Mouse (Mus musculus) fat pad, adult 2 months (tissue): ENCODE measurements around the gene Maml1.

Experiments used
- DNase-seq: peaks from one replicate; pipeline ENCODE4 v3.0.0-alpha.2; 2011; ENCODE audit warnings: low read depth, low spot score; ENCODE audit errors: extremely low read depth

Gene Maml1

DNA sequence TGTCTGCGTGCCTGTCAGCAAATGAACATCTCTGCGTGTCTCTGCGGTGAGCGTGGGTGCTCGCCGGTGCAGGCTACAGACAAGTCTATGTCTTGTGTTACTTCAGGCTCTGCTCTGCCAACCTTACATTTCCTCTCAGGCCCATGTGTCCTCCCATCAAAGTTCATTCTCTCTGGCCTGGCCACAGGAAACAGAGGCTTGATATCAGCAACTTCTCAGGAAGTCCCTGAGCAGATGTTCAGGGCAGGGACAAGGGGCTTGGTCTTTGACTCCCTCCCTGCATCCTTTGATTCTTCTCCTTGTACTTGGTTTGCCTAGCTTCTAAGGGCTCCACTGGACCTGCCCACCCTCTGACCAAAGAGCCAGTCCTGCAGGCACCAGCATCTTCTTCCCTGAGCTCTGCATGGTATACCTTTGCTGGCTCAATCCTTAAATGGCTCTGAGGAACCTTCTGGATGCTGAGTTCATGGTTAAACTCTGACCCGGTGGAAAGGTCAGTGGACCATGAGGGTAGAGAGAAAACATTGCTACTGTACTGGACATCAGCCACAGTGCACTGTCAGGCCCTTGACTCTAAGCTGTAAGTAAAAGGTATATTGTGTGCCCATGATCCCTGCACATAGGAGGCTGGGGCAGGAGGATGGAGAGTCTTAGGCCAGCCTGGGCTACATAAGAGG lies 51.7 kb downstream of the Maml1 start:
- DNase-seq, result no peak

DNA sequence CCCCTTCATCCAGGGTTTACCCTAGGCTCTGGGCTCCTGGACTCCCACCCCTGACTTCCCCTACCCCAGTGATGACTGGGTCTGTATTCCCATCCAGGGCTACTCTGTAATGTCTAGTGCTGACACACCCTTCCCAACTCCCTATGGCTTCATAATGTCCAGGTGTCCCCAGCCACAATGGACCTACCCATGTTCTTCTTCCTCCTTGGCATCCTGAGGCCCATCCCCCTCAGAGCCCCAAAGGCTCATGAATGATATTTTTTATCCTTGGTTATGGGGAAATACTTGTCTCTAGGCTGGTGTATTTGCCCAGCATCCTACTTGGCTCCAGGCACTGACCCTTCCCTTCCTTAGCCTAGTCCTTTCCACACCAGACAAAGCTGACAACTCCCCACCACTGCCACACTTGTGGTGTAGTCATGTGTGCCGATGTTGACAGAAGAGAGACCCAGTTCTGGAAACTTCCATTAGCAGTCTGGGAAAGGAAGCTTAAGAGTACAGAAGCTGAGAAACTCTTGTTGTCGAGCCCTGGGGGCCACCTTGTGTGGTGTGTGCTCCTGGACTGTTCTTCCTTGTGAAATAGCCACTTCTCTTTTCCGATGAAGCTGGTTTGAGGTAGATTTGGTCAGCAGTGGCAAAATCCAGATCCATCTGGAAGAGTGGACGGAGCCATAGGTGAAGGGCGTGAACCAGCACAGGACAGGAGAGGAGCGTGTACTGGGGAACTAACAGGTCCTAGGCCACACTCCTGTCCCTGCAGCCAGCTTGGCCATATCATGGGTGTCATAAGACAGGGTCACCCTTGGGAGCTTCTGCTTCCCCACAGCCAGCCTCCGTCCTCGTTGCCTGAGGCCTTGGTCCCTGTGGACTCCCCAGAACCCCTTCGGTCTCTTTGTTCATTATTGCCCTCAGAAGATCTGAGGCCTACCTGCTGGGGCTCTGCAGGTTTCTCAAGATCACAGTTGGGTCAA lies 53.0 kb downstream of the Maml1 start:
- DNase-seq, result no peak

DNA sequence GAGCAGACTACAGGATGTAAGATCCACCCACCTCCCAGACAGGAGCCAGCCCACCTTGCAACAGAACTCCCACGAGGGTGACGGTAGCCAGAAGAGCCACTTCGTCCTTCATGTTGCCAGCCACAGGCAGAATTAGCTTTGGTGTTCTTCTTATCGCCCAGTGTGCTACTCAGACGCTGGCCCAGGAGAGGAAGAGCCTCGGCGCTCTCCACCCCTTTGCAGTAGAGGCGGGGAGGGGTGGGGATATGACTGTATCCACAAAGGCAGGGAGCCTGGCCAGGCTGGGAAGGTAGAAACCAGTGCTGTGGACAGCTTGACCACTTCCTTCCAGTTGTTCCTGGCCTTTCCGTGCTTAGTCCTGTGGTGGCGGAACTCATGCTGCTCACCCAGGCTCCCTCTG lies 53.8 kb downstream of the Maml1 start, which contains the start of gene Ltc4s:
TSS of gene Ltc4s (minus strand) at position 293 of the 400 bp plus-strand sequence.
- DNase-seq, result no peak

DNA sequence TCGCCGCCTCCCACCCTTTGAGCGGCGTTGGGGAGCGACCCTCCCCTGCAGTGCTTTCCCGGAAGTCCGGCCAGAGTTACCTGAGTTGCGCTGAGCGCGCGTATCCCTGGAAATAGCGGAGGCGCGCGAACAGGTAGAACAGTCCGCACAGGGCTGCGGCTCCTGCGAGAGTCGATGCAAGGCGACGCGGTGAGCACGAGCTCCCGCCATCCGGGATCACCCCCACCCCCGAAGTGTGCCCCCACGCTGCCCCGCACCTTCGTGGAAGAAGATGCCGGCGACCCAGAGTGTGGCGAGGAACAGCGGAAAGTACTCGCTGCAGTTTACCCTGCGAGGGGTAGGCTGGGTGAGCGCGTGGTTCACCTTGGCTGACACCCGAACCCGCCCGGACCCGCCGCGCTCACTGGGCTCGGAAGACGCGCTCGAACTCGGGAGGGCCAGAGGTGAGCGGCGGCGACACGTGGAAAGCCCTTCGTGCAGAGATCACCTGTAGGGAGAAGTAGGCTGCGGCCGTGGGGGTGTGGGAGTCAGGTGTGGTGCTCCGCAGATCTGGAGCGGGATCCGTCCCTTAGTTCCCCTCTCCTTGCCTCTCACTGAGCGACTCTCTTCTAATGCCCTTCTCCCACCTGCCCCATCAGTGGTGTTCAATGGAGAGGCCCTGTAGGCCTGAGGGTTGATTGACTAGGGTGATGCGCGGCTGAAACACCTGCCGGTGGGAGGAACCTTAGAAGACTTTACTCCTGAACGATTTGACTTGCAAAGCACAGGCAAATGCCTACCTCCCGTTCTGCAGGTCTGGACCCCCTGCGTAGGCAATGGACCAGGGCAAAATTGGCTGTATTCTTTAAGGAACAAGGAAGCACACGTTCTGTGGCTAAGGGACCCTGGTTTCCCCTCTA lies 54.9 kb downstream of the Maml1 start:
- no peak for DNase-seq

DNA sequence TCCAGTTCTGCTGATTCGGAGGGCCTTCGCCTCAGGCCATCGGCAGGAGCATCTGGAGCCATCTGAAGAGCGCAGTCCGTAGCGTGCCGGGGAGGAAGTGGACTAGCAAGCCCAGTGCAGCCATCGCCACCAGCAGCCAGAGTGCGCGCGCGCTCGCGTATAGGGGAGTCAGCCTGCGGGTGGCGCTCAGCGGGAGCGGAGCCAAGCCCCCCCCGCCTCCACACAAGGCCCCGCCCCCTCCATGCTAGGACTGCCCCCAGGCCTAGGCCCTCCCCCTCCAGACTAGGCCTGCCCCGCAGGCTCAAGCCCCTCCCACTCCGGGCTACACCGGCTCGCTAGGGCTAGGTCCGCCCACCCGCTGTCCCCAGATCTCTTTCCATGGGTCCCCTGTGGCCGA lies 55.6 kb downstream of the Maml1 start:
- no peak for DNase-seq

DNA sequence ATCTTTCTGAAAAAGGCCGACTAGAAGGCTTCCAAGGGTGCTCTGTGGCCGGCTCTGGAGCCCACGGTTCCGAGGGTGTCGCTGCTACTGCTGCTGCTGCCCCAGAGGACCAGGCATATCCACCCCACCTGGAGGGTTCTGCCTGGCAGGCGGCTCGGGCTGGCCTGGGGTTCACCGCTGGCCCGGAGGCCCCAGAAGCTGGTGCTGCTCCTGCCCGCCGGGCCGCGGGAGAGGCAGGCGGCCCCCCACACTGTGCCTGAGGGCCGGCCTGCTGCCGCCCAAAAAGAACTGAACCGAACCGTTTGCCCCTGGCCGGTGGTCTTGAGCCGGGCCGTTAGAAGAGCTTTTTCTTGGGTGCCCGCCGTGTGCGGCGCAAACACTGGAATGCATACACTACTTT lies 57.5 kb downstream of the Maml1 start:
- no peak for DNase-seq

DNA sequence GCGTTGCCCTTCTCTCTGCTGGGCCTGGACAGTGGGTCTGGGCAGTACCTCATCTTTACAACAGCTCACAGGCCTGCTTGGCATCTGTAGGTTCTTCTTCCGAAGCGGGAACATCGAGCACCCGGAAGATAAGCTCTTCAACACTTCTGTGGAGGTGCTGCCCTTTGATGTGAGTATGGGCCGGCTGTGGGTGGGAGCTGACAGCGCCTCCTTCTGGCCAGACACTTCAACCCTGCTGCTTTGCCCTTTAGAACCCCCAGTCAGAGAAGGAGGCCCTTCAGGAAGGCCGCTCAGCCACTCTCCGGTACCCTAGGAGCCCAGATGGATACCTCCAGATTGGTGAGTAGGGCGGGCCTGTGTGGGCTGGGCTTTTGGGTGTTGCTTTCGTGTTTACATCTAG lies 58.1 kb downstream of the Maml1 start:
- DNase-seq, result no peak

DNA sequence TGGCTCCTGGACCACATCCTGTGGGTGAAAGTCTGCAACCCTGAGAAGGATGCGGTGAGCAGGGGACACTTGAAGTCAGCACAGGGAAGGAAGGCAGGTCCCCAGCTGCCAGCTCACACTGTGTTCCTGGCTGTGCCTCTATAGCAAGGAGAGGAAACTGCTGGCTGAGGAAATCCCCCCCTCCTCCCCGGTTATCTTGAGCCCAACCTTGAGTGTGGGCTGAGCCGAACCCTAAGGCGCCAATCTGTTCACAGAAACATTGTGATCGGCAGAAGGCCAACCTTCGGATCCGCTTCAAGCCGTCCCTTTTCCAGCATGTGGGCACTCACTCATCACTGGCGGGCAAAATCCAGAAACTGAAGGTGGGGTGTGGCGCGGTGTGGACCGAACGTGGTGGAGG lies 59.1 kb downstream of the Maml1 start:
- DNase-seq, result no peak

DNA sequence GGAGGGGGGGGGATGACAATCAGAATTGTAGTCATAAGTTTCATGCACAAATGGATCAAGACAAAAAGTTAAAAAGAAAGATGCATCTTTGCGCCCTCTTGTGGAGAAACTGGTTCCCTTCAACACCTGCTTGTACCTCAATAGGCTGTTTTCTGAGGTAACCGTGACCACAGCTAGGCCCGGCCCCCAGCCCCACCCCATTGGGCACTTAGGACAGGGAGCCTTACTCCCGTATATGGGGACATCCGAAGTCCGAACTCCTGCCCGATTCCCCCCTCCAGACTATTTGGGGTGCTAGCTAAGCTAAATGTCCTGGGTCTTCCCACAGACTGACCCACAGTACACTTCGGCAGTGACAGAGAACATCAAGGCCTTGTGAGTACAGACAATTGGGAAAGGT lies 60.7 kb downstream of the Maml1 start:
- DNase-seq, result no peak

DNA sequence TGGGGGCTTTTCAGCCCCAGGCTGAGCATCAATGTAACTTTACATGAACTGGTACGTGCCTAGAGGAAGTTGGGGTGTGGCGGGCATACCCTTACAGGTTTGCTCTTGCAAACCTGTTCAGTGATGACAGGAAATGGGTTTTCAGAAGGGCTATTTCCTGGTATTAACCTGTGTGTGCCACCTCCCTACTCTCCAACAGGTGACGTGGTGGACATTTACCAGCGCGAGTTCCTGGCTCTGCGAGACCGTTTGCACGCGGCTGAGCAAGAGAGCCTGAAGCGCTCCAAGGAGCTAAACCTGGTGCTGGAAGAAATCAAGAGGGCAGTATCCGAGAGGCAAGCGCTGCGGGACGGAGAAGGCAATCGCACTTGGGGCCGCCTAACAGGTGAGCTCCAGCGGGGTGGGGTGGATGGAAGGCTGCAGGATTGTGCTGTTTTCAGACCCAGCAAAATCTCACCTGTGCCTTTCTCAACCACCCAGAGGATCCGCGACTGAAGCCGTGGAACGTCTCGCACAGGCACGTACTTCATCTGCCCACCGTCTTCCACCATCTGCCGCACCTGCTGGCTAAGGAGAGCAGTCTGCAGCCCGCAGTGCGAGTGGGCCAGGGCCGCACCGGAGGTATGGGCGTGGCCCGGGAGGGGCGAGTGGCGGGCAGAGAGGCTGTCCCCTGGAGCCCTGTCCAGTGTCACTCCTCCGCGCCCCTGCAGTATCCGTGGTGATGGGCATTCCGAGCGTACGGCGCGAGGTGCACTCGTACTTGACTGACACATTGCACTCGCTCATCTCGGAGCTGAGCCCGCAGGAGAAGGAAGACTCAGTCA lies 61.4 kb downstream of the Maml1 start:
- DNase-seq, result no peak

DNA sequence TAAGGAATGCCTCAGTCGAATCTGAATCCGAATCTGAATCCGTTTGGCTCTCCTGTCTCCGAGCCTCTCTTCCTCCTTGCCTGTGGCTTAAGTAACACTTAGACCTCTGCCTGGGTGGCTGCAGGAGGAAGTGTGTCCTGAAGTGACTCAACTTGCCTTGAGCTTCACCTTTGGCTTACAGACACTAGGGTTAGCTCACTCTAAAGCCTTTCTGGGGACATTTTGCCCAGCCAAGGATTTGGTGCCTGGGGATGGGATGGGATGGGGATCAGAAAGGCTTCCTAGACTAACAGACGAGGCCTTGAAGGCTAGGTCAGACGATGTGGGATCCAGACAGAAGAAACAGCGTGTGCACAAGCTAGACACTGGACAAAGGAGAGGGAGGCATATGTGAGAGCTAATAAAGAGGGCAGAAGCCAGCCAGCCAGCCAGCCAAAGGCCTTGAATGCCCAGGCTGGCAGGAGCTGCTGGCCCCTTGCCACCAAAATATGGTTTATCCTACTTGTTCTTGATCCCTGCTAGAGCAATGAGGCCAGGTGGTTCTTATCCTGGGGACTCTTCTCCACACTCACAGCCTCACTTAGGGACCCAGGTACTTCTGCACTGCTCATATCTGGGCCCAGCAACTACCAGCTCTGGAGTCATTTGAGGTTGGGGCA lies 62.7 kb downstream of the Maml1 start:
- DNase-seq, result peak; percentile 89

DNA sequence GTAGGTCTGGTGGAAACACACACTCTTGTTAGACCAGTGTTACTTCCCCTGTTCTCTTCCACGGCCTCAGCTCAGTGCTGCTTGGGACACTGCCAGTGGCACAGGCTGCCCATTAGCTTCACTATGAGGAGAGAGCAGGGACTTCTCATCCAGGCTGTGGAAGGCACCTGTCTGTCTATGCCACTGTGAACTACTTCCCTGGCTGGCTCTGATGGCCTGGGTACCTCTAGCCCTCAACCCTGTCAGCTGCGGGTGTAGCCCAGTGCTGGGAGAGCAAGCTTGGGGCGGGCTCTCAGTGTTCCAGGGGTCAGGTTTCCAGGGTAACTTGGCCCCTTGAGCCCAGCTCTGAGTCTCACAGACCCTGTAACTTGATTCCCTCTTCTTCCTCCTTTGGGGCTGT lies 63.3 kb downstream of the Maml1 start:
- no peak for DNase-seq

DNA sequence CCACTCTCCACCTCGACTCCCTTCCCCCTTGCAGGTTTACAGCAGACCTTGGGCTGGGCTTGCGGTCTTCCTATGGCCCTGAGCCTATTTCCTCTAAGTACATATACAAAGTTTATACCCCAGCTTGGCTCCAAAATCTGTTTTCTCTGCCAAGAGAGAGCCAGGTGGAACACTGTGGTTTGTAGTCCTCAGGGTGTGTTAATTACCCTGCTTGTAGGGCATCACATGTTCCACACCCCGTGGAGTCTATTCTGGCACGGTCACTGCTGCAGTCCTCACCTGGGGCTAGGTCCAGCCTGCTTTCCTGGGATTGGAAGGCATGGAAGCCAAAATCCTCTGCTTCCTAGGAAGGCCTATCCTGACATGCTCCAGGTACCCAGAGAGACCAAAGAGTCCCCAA lies 64.4 kb downstream of the Maml1 start:
- no peak for DNase-seq

DNA sequence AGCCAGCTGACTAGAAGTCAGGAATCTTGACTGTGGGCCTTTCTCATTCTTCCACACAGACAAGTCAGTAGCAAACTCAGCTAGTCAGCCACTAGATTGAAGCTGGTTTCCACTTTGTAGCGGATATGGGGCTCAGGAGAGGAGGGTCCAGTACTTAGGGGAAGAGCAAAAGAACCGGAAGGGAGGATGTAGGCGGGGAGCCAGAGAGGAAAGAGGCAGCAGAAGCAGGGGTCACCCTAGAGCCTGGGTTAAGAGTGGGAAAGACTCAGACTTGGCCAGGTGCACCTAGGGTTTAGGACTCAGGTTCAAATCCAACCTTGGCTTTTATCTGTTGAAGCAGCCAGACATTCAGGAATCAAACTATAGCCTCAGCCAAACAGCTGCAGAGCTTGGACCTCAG lies 64.9 kb downstream of the Maml1 start:
- no peak for DNase-seq

DNA sequence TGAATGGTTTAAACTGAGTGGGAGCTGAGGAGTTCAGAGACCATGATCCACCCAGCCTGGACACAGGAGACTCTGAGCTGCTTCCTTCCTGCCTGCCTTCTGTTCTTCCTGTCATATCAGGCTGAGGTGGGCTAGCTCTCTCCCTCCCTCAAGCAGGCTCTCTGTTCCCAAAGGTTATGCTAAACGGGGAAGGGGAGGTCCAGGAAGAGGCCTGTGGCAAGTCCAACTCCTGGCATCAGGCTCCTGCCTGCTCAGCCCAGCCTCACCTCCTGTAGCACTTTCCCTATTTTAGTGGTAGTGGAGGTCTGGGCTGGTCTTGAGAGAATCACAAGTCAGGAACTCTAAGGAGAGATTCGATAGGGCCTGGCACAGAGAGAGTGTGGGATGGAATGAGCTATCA lies 65.7 kb downstream of the Maml1 start:
- no peak for DNase-seq

DNA sequence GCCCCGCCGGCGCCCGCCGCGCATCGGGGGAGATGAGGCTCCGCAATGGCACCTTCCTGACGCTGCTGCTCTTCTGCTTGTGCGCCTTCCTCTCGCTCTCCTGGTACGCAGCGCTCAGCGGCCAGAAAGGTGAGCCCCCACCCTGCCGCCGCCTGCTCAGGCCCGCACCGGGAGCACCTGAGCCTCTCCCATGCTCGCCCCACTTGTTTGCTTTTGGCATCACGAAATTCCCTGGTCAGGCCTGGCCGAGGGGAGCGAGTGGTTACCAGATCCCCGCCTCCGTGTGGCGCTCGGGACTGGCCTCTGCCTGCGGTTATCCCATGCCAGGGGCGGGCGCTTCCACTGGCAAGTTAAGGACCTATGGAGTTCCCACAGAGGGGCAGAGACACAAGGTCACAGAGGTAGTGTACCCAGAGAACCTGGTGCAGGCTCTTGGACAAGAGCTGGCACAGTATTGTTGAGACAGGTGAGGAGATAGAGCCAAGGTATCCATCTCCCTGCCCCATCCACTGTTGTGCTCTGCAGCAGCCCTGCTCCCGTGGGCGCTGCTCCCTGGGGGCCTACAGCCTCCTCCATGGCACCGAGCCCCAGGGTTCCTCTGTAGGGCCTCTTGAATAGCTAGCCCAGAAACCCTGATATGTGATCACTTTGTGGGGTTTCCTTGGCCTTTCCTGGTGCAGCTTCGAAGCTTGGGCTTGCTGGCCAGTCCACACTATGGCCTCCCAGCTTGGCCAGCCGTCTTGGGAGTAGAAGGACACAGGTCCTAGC lies 66.3 kb downstream of the Maml1 start:
- no peak for DNase-seq

DNA sequence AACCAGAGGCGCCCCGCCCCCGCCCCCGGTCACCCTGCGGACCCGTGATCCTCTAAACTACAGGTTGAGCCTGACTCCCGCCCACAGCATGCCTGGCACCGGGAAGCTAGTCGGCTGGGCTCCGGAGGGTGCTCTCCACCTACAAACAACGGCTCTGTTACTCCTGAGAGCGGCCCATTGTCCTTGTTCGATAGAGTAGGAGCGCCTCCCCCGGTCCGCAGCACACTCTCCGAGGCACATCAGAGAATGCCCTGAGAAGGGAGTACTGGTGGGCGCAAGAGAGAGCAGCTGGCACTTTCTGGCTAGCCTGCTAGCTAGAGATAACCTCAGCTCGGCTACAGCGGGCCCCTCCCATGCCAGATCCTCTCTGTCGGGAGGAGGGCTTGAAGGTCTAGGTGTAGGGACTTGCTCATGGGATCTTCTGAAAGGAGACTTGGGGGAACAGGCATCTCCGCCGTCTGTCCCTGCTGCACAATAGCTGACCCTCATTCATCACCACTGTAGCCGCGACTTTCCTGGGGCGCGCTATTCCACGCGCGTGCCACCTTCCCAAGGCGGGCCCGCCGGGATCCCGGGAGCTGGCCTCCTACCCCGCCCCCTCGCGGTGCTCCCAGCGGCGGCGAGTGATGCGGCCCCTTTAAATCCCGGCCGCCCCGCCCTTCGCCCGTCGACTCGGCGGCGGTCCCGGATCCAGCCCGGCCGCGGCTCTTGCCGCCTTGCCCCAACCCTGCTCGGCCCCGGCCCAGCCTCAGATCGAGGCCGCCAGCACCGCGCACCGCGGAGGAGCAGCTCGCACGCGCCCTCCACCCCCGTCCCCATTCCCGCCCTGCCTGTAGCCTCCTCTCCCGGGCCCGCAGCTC lies 67.2 kb downstream of the Maml1 start:
- no peak for DNase-seq
